8 mouse cellular contexts compared by ENCODE assay signal in genomic region chr3:51560511-51561108, GRCm38 (mm10). TPM values are rescaled to one million over a fixed set of nuclear protein-coding genes. Genes with fewer than 3 reads are reported as not detected.
DNase-seq lines count a peak whose midpoint lies in the region; ATAC-seq and TF ChIP-seq lines count a peak whose summit lies in the region.

TSS of gene Setd7 (minus strand) at chr3:51560879.

- H3K4me1 ChIP-seq in ES-E14 (ENCODE audit: control insufficient read depth in 2 of 2, insufficient read depth in 2 of 2, low read length in 2 of 2, poor library complexity in 1 of 2) = peaks cover 0 to 4% of the 10 kb centered on the region in 2 experiments; a peak in 2 of 4 replicates
- H3K4me1 ChIP-seq in lung, embryonic 15.5 days = peaks cover 14% of the 10 kb centered on the region
- H3K4me1 ChIP-seq in thymus, adult 2 months (replicated peaks; ENCODE audit: control insufficient read depth, insufficient read depth, low read length) = peaks cover 33% of the 10 kb centered on the region

- ATAC-seq in lung, embryonic 15.5 days (ENCODE audit: borderline replicate concordance, extremely low read depth, low FRiP score, low TSS enrichment) = peak; percentile 84

- in situ Hi-C loops in ES-E14 (cut with MboI; ENCODE audit: low sequenced_read_pairs in 2 of 2, unreplicated experiment in 2 of 2) = no loop called here

- peak within 1 kb of the TSS; percentile 98 for H3K4me2 ChIP-seq in lung, embryonic 15.5 days

- peak within 1 kb of the TSS; percentile 17; the same call in 1 of the 2 replicates for H3K27ac ChIP-seq in ES-E14 (ENCODE audit: insufficient read depth, low read depth, low read length, poor library complexity, severe bottlenecking)
- peak within 1 kb of the TSS; percentile 92 for H3K27ac ChIP-seq in lung, embryonic 15.5 days
- H3K27ac ChIP-seq in thymus, adult 2 months (ENCODE audit: control insufficient read depth, insufficient read depth, low read length) = peak within 1 kb of the TSS; percentile 87

- no peaks in the 10 kb centered on the region for H3K36me3 ChIP-seq in ES-E14 (ENCODE audit: control insufficient read depth, insufficient read depth, low read length, poor library complexity, severe bottlenecking)
- no peaks in the 10 kb centered on the region for H3K36me3 ChIP-seq in lung, embryonic 15.5 days
- no peaks in the 10 kb centered on the region for H3K36me3 ChIP-seq in thymus, adult 2 months (ENCODE audit: control insufficient read depth, insufficient read depth, low read length)

- TF ChIP-seq CTCF in thymus, adult 2 months (IDR thresholded peaks at IDR 0.05; ENCODE audit: borderline replicate concordance, control insufficient read depth, extremely low read depth, insufficient read depth, low read length, poor library complexity) = no peak

- TF ChIP-seq POLR2A in thymus, adult 2 months (IDR thresholded peaks at IDR 0.05; ENCODE audit: control insufficient read depth, extremely low read depth, insufficient read depth, low read length, poor library complexity) = peak; percentile 81

- H3K4me3 ChIP-seq in ES-E14 (ENCODE audit: insufficient read depth in 1 of 2, low read depth in 1 of 2, low read length in 2 of 2, poor library complexity in 1 of 2, severe bottlenecking in 1 of 2) = peak within 1 kb of the TSS; percentile 80 to 90
- peak within 1 kb of the TSS; percentile 78 for H3K4me3 ChIP-seq in lung, embryonic 15.5 days
- H3K4me3 ChIP-seq in thymus, adult 2 months (ENCODE audit: control insufficient read depth, insufficient read depth, low read length) = peak within 1 kb of the TSS; percentile 98

- H3K9ac ChIP-seq in ES-E14 (ENCODE audit: insufficient read depth, low read depth, low read length, poor library complexity, severe bottlenecking) = peak within 1 kb of the TSS; percentile 91
- peak within 1 kb of the TSS; percentile 84 for H3K9ac ChIP-seq in lung, embryonic 15.5 days

- H3K27me3 ChIP-seq in lung, embryonic 15.5 days = no peaks in the 10 kb centered on the region
- H3K27me3 ChIP-seq in thymus, adult 2 months (ENCODE audit: control insufficient read depth, insufficient read depth, low read length) = no peaks in the 10 kb centered on the region

- under 1% methylated on average over 46 of the region's 48 CpGs for WGBS in lung, embryonic 15.5 days
- under 1% methylated on average over 47 of the region's 48 CpGs for WGBS in thymus, adult 2 months

- no peaks in the 10 kb centered on the region for H3K9me3 ChIP-seq in ES-E14 (ENCODE audit: control insufficient read depth, insufficient read depth, low read depth, low read length)
- no peaks in the 10 kb centered on the region for H3K9me3 ChIP-seq in lung, embryonic 15.5 days

- peak; percentile 60 for DNase-seq in ES-E14 (ENCODE audit: low read depth, low spot score)
- peak; percentile 85 for DNase-seq in cerebellum, adult 11-12 months
- DNase-seq in forelimb bud, embryonic 11.5 days (ENCODE audit: low read depth, low spot score) = peak; percentile 79
- peak; percentile 82 for DNase-seq in heart, postnatal 4 days
- peak; percentile 51 for DNase-seq in layer of hippocampus, adult 9-10 months (ENCODE audit: low spot score)
- peak; percentile 71 for DNase-seq in ovary, adult 18-20 months (ENCODE audit: low spot score)
- DNase-seq in thymus, adult 2 months = peak; percentile 89

TF ChIP-seq in ES-E14, 5 proteins besides CTCF, POLR2A, EP300 and RAD21:
- TF ChIP-seq CHD2 (IDR thresholded peaks at IDR 0.05; ENCODE audit: low read depth, low read length) (no peak), MAFK (IDR thresholded peaks at IDR 0.05; ENCODE audit: insufficient read depth, low read depth, low read length) (no peak), ZNF384 (IDR thresholded peaks at IDR 0.05; ENCODE audit: low read depth, low read length) (no peak), ZC3H11A (IDR thresholded peaks at IDR 0.05; ENCODE audit: borderline replicate concordance, low read depth, low read length) (no peak), HCFC1 (IDR thresholded peaks at IDR 0.05; ENCODE audit: borderline replicate concordance, insufficient read depth, low read length) (no peak)
TF ChIP-seq in ES-E14: peak in this region for 0.

RNA-seq across cellular contexts. Expression of gene Setd7, which starts in this region (rescaled TPM):
- total RNA-seq in ES-E14 (2012; rRNA removed) = 14.0 and 17.5 TPM in 2 replicates
- total RNA-seq in heart, postnatal 4 days (2021) = 10 to 100 TPM; 54.0 to 58.7 TPM
- polyA plus RNA-seq in lung, embryonic 15.5 days (2015; fragmentation: Nextera tagmentation; extraction: Ambion mirVana) = 3.2 and 4.2 TPM in 2 replicates
- polyA plus RNA-seq in thymus, adult 2 months (2012; rRNA removed) = 62.8 TPM in 2 replicates

Comparison
In these comparisons a context has a peak if more than half of its experiments do, and no peak if none do; other contexts are left out.
1. Peak in every context shown above with its lines: DNase-seq, ATAC-seq, H3K4me3 ChIP-seq and H3K27ac ChIP-seq.
2. RNA of gene Setd7 (polyA plus RNA-seq): 62.8 TPM in thymus, adult 2 months; 3.2 to 4.2 TPM in lung, embryonic 15.5 days; every median in the first group is over 10 times any median in the second.
3. H3K27ac ChIP-seq: peak in every context shown above with its lines; median percentile 92 in lung, embryonic 15.5 days; 87 in thymus, adult 2 months; 17 in ES-E14.